Mouse (Mus musculus): ENCODE data around the gene Iqgap1.

DNA sequence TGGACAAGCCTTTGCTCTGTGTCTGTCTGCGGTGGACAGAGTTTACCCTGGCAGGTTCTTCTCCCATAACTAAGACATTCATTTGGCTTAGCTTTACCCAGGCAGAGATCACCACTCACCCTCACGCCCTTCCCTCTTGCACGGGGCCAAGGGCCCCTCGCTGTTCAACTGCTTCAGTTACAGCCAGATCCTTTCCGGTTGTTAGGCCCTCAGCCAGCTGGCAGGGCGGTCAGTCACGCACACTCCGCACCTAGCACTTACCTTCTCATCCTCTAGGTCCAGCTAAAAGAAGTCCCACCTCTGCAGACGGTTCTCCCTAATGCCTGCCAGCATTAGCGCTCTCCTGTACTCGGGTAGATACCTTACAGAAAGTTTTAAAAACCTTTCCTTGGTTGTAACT, 92.8 kb downstream of the Iqgap1 start:
- TF ChIP-seq POLR2A (IDR thresholded peaks at IDR 0.05; ENCODE audit: control insufficient read depth, low read depth, low read length) (no peak), CTCF (IDR thresholded peaks at IDR 0.05; ENCODE audit: control insufficient read depth, insufficient read depth, insufficient replicate concordance, low read depth, low read length) (no peak)

All from testis, adult 2 months (tissue).